Mouse (Mus musculus): ENCODE results near the gene Clec11a. TPM values are rescaled to one million over a fixed set of nuclear protein-coding genes. Genes with fewer than 3 reads are reported as not detected.

Gene Clec11a
- total RNA-seq, 2 experiments from 2014 or later = 3.1 to 3.5 TPM

Other genes with a start within 250 kb of the Clec11a start
- not detected for gene Klk1b21, start 204.6 kb downstream of the Clec11a start, total RNA-seq (2021)
- gene Klk1b22, start 194.2 kb downstream of the Clec11a start, total RNA-seq (2021) = not detected
- not detected for gene Klk1b16, start 170.1 kb downstream of the Clec11a start, total RNA-seq (2021)
- gene Klk1b24, start 118.7 kb downstream of the Clec11a start, total RNA-seq (2021) = not detected
- gene Klk1b3, start 108.7 kb downstream of the Clec11a start, total RNA-seq (2021) = not detected
- not detected for gene Klk1b4, start 99.5 kb downstream of the Clec11a start, total RNA-seq (2021)
- not detected for gene Klk1b5, start 91.0 kb downstream of the Clec11a start, total RNA-seq (2021)
- not detected for gene Klk1, start 81.5 kb downstream of the Clec11a start, total RNA-seq (2021)
- not detected for gene Gm36864, start 70.7 kb downstream of the Clec11a start, total RNA-seq (2021)
- 1 to 10 TPM; 1.1 to 1.3 TPM for gene 1700028J19Rik, start 60.2 kb downstream of the Clec11a start, total RNA-seq (2021)
- gene 2410002F23Rik, start 60.2 kb downstream of the Clec11a start, total RNA-seq (2021) = 10 to 100 TPM; 75.3 to 94.3 TPM
- gene Acp4, start 49.5 kb downstream of the Clec11a start, total RNA-seq (2021) = not detected
- not detected for gene Gm15517, start 45.5 kb downstream of the Clec11a start, total RNA-seq (2021)
- 100 to 1,000 TPM; 502 to 670 TPM for gene Shank1, start 3.4 kb upstream of the Clec11a start, total RNA-seq (2021)
- 10 to 100 TPM; 91.3 to 92.1 TPM for gene Syt3, start 77.2 kb upstream of the Clec11a start, total RNA-seq (2021)
- gene 1700008O03Rik, start 78.9 kb upstream of the Clec11a start, total RNA-seq (2021) = 1 to 10 TPM; 3.8 to 4.1 TPM
- gene Lrrc4b, start 122.1 kb upstream of the Clec11a start, total RNA-seq (2021) = 100 to 1,000 TPM; 322 to 333 TPM
- 10 to 100 TPM; 10.9 to 13.2 TPM for gene Aspdh, start 158.5 kb upstream of the Clec11a start, total RNA-seq (2021)
- gene Josd2, start 161.1 kb upstream of the Clec11a start, total RNA-seq (2021) = 100 to 1,000 TPM; 102 to 107 TPM
- 100 to 1,000 TPM; 207 to 212 TPM for gene Emc10, start 189.6 kb upstream of the Clec11a start, total RNA-seq (2021)
- gene Fam71e1, start 189.7 kb upstream of the Clec11a start, total RNA-seq (2021) = 10 to 100 TPM; 18.6 to 22.8 TPM
- gene Mybpc2, start 217.8 kb upstream of the Clec11a start, total RNA-seq (2021) = not detected
- gene Spib, start 225.2 kb upstream of the Clec11a start, total RNA-seq (2021) = under 1 TPM; 0.12 TPM
- 1 to 10 TPM; 7.3 to 8.9 TPM for gene Pold1, start 241.9 kb upstream of the Clec11a start, total RNA-seq (2021)
- gene Nr1h2, start 247.0 kb upstream of the Clec11a start, total RNA-seq (2021) = 10 to 100 TPM; 60.6 to 66.3 TPM